In genomic region chr13:47397726-47398350, GRCm38 (mm10) we compare ENCODE assay signal across 13 mouse cellular contexts.
A peak's percentile ranks its signal among the peaks of the same experiment; 100 is the strongest.
DNase-seq lines count a peak whose midpoint lies in the region; ATAC-seq and TF ChIP-seq lines count a peak whose summit lies in the region.
"Had no signal": no experiment of that assay in that cellular context is flagged by ENCODE, and none has a peak within 500 bp of the region (broad histone marks: within the 10 kb centered on the region; RNA-seq: fewer than 3 reads in every experiment).

No protein-coding gene starts in this region.

- H3K9me3 ChIP-seq in forebrain, embryonic 15.5 days, result no peaks in the 10 kb centered on the region
- H3K9me3 ChIP-seq: limb, embryonic 13.5 days had no signal

- peak; percentile 66; the same call in 1 of the 2 replicates for ATAC-seq in forebrain, embryonic 15.5 days (replicated peaks)

- no peak overlapping the region for H3K4me3 ChIP-seq in forebrain, embryonic 15.5 days
- H3K4me3 ChIP-seq in lung, adult 2 months (replicated peaks; ENCODE audit: extremely low read depth, low read depth, low read length), result no peak overlapping the region
- H3K4me3 ChIP-seq: limb, embryonic 13.5 days had no signal

- H3K4me1 ChIP-seq in forebrain, embryonic 15.5 days, result peaks cover 8% of the 10 kb centered on the region
- no peaks in the 10 kb centered on the region for H3K4me1 ChIP-seq in lung, adult 2 months (ENCODE audit: control insufficient read depth, insufficient read depth, low read length)
- H3K4me1 ChIP-seq: limb, embryonic 13.5 days had no signal

- no peak for TF ChIP-seq CTCF in lung, adult 2 months (IDR thresholded peaks at IDR 0.05; ENCODE audit: insufficient read depth, low read length)

- 26% methylated on average over 8 of the region's 8 CpGs for WGBS in forebrain, embryonic 15.5 days
- 86% methylated on average over 8 of the region's 8 CpGs for WGBS in lung, adult 2 months

- no peaks in the 10 kb centered on the region for H3K36me3 ChIP-seq in forebrain, embryonic 15.5 days
- H3K36me3 ChIP-seq: limb, embryonic 13.5 days had no signal

- TF ChIP-seq POLR2A in lung, adult 2 months (IDR thresholded peaks at IDR 0.05; ENCODE audit: borderline replicate concordance, extremely low read depth, low read depth, low read length), result no peak

- DNase-seq in embryo, embryonic 10.5 days (ENCODE audit: low spot score), result peak; percentile 9
- no peak for DNase-seq in embryo, embryonic 9.5 days (ENCODE audit: extremely low spot score)
- DNase-seq in MN1 (ENCODE audit: low spot score), result peak; percentile 8
- peak; percentile 43 for DNase-seq in layer of hippocampus, adult 11-12 months (ENCODE audit: low spot score)
- DNase-seq in spleen, postnatal 14 days (ENCODE audit: low spot score in 2 of 2), result no peak
- DNase-seq in lung, adult 2 months, result no peak
- no peak for DNase-seq in lung, postnatal 4 days
- DNase-seq: cerebellum, adult 9-11 months; kidney, adult 8-10 months; lung, adult 18-20 months; right cerebral cortex, adult 18-20 months had no signal

- H3K27ac ChIP-seq in forebrain, embryonic 15.5 days (replicated peaks), result peak overlapping the region; percentile 54; the same call in 1 of the 2 replicates
- H3K27ac ChIP-seq: limb, embryonic 13.5 days had no signal

- no peak overlapping the region for H3K4me2 ChIP-seq in forebrain, embryonic 15.5 days (replicated peaks)
- H3K4me2 ChIP-seq: limb, embryonic 13.5 days had no signal

- no peak overlapping the region for H3K9ac ChIP-seq in forebrain, embryonic 15.5 days (replicated peaks)
- H3K9ac ChIP-seq: limb, embryonic 13.5 days had no signal

- peaks cover 11% of the 10 kb centered on the region; the same call in 1 of the 2 replicates for H3K27me3 ChIP-seq in forebrain, embryonic 15.5 days
- H3K27me3 ChIP-seq: limb, embryonic 13.5 days had no signal

Comparison
In these comparisons a context has a peak if more than half of its experiments do, and no peak if none do; other contexts are left out.
1. DNase-seq: peak in embryo, embryonic 10.5 days (single experiment), MN1 (single experiment) and layer of hippocampus, adult 11-12 months (single experiment); none in embryo, embryonic 9.5 days (single experiment), spleen, postnatal 14 days (0 of 2), lung, adult 2 months (single experiment) and lung, postnatal 4 days (0 of 2).